Comparison of ENCODE assay signal across 8 mouse cellular contexts in the genomic region with DNA sequence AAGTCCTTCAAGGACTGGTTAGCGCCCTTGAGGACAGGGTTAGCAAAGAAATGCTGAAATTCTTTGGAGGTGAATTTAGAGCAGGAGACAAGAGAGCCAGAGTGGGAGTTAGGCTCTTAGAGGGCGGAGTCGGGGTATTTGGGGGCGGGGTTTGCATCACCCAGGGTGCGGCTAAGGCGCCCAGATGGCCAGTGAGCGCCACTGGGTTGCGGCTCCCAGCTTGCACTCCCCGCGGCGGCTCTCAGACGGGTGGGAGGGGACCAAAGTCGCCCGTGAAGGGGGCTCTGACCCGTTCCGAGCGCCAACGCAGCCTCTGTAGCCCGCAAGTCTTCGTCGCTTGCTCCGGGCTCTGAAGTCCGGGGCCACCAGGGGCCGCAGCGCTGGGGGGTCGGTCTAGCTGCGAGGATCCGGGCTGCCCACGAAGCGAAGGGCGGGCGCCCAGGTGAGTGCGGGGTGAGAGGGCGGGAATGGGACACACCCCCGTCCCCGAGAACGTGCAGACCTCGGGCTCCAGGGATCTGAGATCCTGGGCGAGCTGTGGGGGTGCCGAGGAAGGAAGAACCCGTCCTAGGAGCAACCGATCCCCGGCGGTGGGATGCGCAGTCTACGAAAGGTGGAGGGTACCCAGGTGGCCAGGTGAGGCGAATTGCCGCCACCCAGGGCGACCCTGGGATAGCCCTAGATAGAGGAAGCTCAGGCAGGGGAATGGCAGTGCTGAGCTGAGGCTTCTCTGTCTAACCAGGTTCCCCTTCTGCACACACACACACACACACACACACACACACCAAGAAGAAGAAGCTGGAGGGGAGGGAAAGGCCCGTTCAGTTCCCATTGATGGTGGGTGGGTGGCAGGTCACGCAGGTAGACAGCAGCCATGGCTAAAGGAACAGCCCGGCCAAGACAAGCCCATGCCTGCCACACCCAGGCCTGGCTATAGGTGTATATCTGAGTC. TPM values are rescaled to one million over a fixed set of nuclear protein-coding genes. Genes with fewer than 3 reads are reported as not detected.
DNase-seq lines count a peak whose midpoint lies in the region; ATAC-seq and TF ChIP-seq lines count a peak whose summit lies in the region.

A gene (plus strand): TSS at position 156 of the 952 bp plus-strand sequence.

- WGBS in embryonic facial prominence, embryonic 15.5 days = 4% methylated on average over 52 of the region's 52 CpGs
- WGBS in heart, postnatal 0 days = 3% methylated on average over 46 of the region's 52 CpGs
- 4% methylated on average over 46 of the region's 52 CpGs for WGBS in macrophage (ENCODE audit: missing documents)
- WGBS in small intestine, adult 2 months = 4% methylated on average over 52 of the region's 52 CpGs

- no peaks in the 10 kb centered on the region for H3K9me3 ChIP-seq in embryonic facial prominence, embryonic 15.5 days (replicated peaks)
- no peaks in the 10 kb centered on the region for H3K9me3 ChIP-seq in heart, postnatal 0 days (replicated peaks; ENCODE audit: control insufficient read depth, low read length)

- H3K4me2 ChIP-seq in embryonic facial prominence, embryonic 15.5 days (replicated peaks) = peak within 1 kb of the TSS; percentile 72
- H3K4me2 ChIP-seq in heart, postnatal 0 days (ENCODE audit: low read depth, low read length) = peak within 1 kb of the TSS; percentile 55

- no peak for TF ChIP-seq CTCF in heart, postnatal 0 days (IDR thresholded peaks at IDR 0.05; ENCODE audit: low read depth)
- no peak for TF ChIP-seq CTCF in small intestine, adult 2 months (IDR thresholded peaks at IDR 0.05; ENCODE audit: extremely low read depth, insufficient read length, insufficient replicate concordance, low read depth, low read length)

- ATAC-seq in embryonic facial prominence, embryonic 15.5 days (ENCODE audit: insufficient number of reproducible peaks, low FRiP score, low TSS enrichment, low read depth) = 0 out of 2 replicates have a peak, but pooled peaks have one; percentile 61
- no peak for ATAC-seq in heart, postnatal 0 days (ENCODE audit: insufficient read depth, low read depth)

- H3K9ac ChIP-seq in embryonic facial prominence, embryonic 15.5 days = no peak within 1 kb of the TSS
- H3K9ac ChIP-seq in heart, postnatal 0 days (replicated peaks; ENCODE audit: low read depth, low read length) = no peak within 1 kb of the TSS

- DNase-seq in spleen, adult 18-20 months = peak; percentile 73 to 85
- DNase-seq in spleen, adult 12 weeks (ENCODE audit: low spot score) = no peak
- no peak for DNase-seq in heart, postnatal 0 days (ENCODE audit: low spot score)
- peak; percentile 58 to 63 for DNase-seq in kidney, postnatal 25 days
- no peak for DNase-seq in cerebellum, adult 8-10 months

- H3K4me1 ChIP-seq in embryonic facial prominence, embryonic 15.5 days = peaks cover 20% of the 10 kb centered on the region
- peaks cover 4% of the 10 kb centered on the region; the same call in 1 of the 2 replicates for H3K4me1 ChIP-seq in heart, postnatal 0 days (ENCODE audit: control insufficient read depth, insufficient read depth)
- H3K4me1 ChIP-seq in small intestine, adult 2 months (ENCODE audit: control insufficient read depth, insufficient read depth, insufficient read length, low read length) = peaks cover 4% of the 10 kb centered on the region

- H3K27ac ChIP-seq in embryonic facial prominence, embryonic 15.5 days (replicated peaks) = no peak within 1 kb of the TSS
- no peak within 1 kb of the TSS for H3K27ac ChIP-seq in heart, postnatal 0 days (ENCODE audit: low read depth)
- H3K27ac ChIP-seq in macrophage = peak within 1 kb of the TSS; percentile 37; the same call in 1 of the 2 replicates
- H3K27ac ChIP-seq in small intestine, adult 2 months (ENCODE audit: insufficient read depth, low read depth, low read length) = peak within 1 kb of the TSS; percentile 64

- H3K27me3 ChIP-seq in embryonic facial prominence, embryonic 15.5 days = peaks cover 52% of the 10 kb centered on the region
- peaks cover 43% of the 10 kb centered on the region for H3K27me3 ChIP-seq in heart, postnatal 0 days (ENCODE audit: control insufficient read depth, insufficient read depth, low read length)
- H3K27me3 ChIP-seq in small intestine, adult 2 months (ENCODE audit: control insufficient read depth, insufficient read depth, low read length) = peaks cover 22% of the 10 kb centered on the region

- H3K4me3 ChIP-seq in embryonic facial prominence, embryonic 15.5 days (replicated peaks) = peak within 1 kb of the TSS; percentile 43
- H3K4me3 ChIP-seq in heart, postnatal 0 days (ENCODE audit: low read depth, low read length) = peak within 1 kb of the TSS; percentile 36
- H3K4me3 ChIP-seq in macrophage (ENCODE audit: inconsistent target) = peak within 1 kb of the TSS; percentile 62
- H3K4me3 ChIP-seq in small intestine, adult 2 months (ENCODE audit: low read depth, low read length) = peak within 1 kb of the TSS; percentile 61

- peaks cover 53% of the 10 kb centered on the region for H3K79me2 ChIP-seq in macrophage (ENCODE audit: inconsistent target)

- H3K36me3 ChIP-seq in embryonic facial prominence, embryonic 15.5 days = no peaks in the 10 kb centered on the region
- no peaks in the 10 kb centered on the region for H3K36me3 ChIP-seq in heart, postnatal 0 days (replicated peaks; ENCODE audit: control insufficient read depth, insufficient read depth, low read length)
- H3K36me3 ChIP-seq in macrophage (ENCODE audit: inconsistent target) = peaks cover 12% of the 10 kb centered on the region; the same call in 1 of the 2 replicates
- no peaks in the 10 kb centered on the region for H3K36me3 ChIP-seq in small intestine, adult 2 months (ENCODE audit: control insufficient read depth, insufficient read depth, low read length)

- TF ChIP-seq POLR2A in small intestine, adult 2 months (IDR thresholded peaks at IDR 0.05; ENCODE audit: low read depth, low read length) = no peak

- TF ChIP-seq EP300 in heart, postnatal 0 days (IDR thresholded peaks at IDR 0.05; ENCODE audit: low read depth) = no peak

RNA-seq across cellular contexts. Expression of the gene that starts here (rescaled TPM):
- polyA plus RNA-seq in embryonic facial prominence, embryonic 15.5 days (2015; fragmentation: Nextera tagmentation; extraction: Ambion mirVana) = 10.2 and 11.8 TPM in 2 replicates
- 3.8 and 6.4 TPM in 2 replicates for total RNA-seq in heart, postnatal 0 days (2014; rRNA removed; ENCODE audit: low replicate concordance)
- 1.5 and 1.7 TPM in 2 replicates for polyA plus RNA-seq in heart, postnatal 0 days (2015; fragmentation: Nextera tagmentation; extraction: Ambion mirVana)
- total RNA-seq in macrophage (2018; cell fraction: chromatin; rRNA removed) = 100 to 1,000 TPM in 13 of 26 experiments, 10 to 100 TPM in 13; 41.1 to 247 (median 110) TPM
- 100 to 1,000 TPM in 14 of 26 experiments, 10 to 100 TPM in 12; 66.9 to 317 (median 157) TPM for total RNA-seq in macrophage (2018; cell fraction: cytosol; rRNA removed)
- 100 to 1,000 TPM in 15 of 26 experiments, 10 to 100 TPM in 11; 50.1 to 367 (median 152) TPM for total RNA-seq in macrophage (2018; cell fraction: nucleus; rRNA removed)
- polyA plus RNA-seq in macrophage (2018) = 79.1 to 116 TPM (median 113 TPM) in 3 replicates
- 16.8 and 31.9 TPM in 2 replicates for polyA plus RNA-seq in small intestine, adult 2 months (2012; rRNA removed)

Comparison
In these comparisons a context has a peak if more than half of its experiments do, and no peak if none do; other contexts are left out.
1. DNase-seq: peak in spleen, adult 18-20 months (2 of 2) and kidney, postnatal 25 days (2 of 2); none in spleen, adult 12 weeks (single experiment), heart, postnatal 0 days (single experiment) and cerebellum, adult 8-10 months (single experiment).
2. H3K27ac ChIP-seq: peak in macrophage (single experiment) and small intestine, adult 2 months (single experiment); none in embryonic facial prominence, embryonic 15.5 days (single experiment) and heart, postnatal 0 days (single experiment).
3. Peak in every context shown above with its lines, with median percentiles within 50 percentile points of each other: H3K4me3 ChIP-seq.